Mouse (Mus musculus) adrenal gland, postnatal 25 days (tissue): ENCODE measurements at regions not wholly inside any gene's neighbourhood (a gene's known extent, or its start where the extent isn't known, plus 50 kb on each side); places are given as distances from the start of the nearest gene placed in this dataset.
A peak's percentile ranks its signal among the peaks of the same experiment; 100 is the strongest.

Source experiments
- DNase-seq: peaks from one replicate; pipeline ENCODE4 v3.0.0; 2021; ENCODE audit warnings: mixed read lengths

DNA sequence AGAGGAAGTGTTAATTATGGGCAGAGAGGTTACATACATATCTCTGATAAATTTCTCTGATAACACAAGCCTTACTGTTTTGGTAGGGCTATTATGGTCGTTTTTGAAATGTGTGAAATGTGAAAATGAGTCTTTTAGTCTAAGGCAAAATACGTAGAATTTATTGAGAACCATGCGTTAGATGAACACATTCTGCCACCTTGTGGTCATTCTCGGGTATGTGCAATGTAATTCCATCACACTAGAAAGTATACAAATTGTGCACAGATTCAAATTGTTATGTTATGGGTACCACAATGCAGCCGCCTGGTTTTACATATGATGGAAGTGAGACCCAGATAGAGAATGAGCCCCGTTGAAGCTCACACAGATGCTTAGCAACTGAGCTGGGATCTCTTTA lies 138.7 kb downstream of the Cdr1 start:
- DNase-seq = peak; percentile 0

DNA sequence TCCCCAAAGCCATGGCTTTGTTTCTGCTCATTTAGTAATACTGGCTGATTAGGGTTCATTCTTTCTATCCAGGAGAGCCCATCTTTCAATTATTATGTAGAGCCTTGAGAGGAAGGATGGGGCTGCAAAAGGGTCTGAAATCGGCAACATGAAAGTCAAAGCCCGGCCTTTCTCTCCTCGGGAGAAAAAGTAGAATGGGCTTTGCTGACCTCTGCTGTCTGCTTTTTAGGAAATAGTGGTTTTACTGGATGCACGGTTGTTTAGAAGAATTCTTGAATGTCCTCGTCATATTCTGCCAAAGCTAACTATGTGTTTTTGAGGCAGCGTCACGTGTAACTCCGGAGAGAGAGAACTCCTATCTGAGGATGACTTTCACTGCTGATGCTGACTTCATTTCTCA lies 142.2 kb downstream of the Cdr1 start:
- DNase-seq = no peak
